Mouse (Mus musculus) cerebellum, postnatal 36 days (tissue): ENCODE results near the gene Gm3625.
"Not testable (repeated sequence)": the region's sequence is repeated elsewhere in the genome, so short reads cannot be mapped to it uniquely, and the experiment has no call there.

Experiments
- DNase-seq, 2 experiments: peaks; one replicate each; pipeline ENCODE4 v3.0.0; 2021 to 2022; ENCODE audit warnings: mixed read lengths in 2 of 2

The Gm3625 gene

DNA sequence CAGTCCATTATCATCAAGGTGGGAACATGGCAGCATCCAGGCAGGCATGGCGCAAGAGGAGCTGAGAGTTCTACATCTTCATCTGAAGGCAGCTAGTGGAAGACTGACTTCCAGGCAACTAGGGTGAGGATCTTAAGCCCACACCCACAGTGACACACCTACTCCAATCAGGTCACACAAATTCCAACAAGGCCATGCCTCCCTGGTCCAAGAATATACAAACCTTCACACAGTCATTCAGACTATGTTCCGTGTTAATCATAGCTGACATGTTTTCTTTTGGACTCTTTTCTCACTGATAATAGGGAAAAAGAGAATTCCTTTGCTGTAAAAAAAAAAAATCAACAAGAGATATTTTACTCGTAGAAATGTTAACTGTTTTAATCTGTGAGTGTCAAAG, 39.0 kb downstream of the Gm3625 start:
- DNase-seq = not testable (repeated sequence)

DNA sequence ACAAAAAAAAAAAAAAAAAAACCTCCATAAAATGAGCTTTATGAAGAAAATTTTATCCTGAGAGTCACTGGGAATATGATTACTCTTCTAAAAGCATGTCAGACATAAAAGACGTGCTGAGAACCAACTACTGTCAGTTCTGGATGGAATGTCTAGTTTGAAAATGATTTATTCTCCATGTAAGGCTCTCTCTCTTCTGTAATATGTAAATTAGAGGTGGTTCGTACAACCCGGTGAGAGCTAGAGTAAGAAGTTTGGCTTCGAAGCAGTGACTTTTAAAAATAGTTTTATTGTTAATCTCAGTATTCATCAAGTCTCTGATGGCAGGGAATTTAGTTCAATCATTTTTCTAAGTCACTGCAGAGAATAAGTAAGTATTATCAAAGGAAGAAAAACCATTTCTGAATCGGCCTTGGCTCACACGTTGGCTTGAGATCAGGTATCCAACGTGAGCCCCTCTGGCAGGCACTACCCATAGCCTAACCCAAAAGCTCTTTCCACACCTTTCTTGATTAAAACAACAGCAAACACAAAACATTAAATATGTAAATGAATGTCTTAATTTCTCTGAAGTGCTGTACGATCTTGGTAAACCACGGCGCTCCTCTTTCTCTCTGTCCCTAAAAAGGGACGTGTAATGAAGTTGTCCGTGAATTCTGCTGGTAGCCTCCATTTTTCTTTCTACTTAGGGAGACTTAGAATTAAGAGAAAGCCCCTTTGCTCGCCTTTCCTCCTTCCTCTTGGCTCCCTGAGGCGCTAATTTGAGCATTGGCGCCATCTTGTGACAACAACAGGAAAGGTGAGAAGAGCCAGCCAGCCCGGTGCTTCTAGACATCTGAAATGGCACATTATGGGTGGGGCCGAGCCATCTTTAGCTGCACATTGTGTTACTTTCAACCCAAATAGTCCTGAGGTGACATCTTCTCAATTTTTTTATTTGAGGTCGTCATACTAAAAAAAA, 44.4 kb downstream of the Gm3625 start:
- peak; percentile 67 to 75 for DNase-seq

DNA sequence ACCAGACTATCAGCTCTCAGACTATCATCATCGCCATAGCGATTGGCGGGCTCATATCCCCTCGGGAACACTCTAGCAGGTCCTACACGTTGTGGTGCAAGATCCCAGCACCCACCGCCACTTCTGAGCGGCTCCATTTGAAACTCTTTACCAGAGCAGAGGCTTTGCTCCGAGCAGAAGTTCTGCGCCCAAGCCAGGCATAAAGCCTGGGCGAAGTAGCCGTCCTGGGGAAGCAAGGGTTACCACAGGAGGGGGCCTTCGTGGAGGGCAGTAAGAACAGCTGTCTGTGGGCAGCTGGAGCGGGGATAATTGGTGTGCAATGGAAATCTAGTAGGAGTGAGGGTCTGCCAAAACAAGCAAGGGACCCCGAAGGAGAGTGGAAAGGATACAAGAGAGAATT, 45.2 kb downstream of the Gm3625 start:
- no peak for DNase-seq

DNA sequence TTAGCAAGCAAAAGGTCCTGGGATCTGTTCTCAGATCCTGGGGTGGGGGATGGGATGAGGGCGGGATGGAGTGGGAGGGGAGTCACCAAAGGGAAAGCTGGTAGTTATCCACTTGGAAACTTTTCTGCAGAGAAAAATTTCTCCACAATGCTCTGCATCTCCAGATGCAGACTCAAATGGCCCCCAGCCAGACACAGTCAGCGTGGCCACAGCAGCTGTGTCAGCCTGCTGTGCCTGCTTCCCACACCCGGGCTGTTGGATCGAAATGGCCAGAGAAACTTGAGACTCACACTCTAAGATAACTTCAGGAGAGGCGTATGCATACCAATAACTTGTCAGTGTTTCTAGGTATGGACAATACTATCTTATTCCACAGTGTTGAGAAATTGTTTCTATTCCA, 46.2 kb downstream of the Gm3625 start:
- no peak for DNase-seq

DNA sequence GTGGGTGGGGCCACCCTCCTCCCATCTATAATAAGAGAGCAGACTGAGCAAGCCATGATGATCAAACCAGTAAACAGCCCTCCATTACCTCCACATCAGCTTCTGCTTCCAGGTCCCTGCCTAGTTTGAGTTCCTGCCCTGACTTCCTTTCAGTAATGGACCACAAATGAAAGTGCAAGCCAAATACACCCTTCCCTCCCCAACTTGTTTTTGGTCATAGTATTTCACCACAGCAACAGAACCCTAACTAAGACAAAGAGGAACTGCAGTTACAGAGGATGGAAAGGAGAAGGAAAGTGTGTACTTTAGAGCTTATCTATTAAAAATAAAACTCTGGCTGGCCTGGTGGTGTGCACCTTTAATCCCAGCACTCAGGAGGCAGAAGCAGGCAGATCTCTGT, 47.3 kb downstream of the Gm3625 start:
- DNase-seq = no peak

DNA sequence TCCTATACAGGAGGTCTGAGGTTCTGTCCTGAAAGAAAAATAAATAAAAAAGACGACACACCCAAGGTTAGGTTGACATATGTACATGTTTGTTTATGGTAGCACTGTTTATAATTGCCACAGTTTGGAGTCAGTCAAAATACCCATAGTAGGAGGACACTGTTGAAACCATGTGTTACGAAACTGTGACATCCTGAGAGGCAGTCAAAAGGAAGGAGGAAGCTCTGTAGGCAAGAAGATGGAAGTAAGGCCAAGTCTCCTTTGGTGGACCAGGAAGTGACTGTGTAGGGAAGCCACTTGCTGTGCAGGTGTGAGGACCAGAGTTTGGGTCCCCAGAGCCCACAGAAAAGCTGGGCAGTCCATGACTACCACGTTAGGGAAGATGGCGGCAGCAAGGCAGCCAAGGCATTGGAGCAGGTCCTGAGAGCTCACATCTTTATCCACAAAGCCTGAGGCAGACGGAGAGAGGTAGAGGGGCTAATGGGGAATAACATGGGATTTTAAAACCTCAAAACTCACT, 48.3 kb downstream of the Gm3625 start:
- DNase-seq = no peak
